Mouse (Mus musculus) 416B (cell line): ENCODE measurements at regions not wholly inside any gene's neighbourhood (a gene's known extent, or its start where the extent isn't known, plus 50 kb on each side); places are given as distances from the start of the nearest gene placed in this dataset.

ENCODE experiments used
- DNase-seq: peaks from one replicate; pipeline ENCODE4 v3.0.0; 2011; ENCODE audit warnings: low read depth

- peak; percentile 1 for DNase-seq
Measured at GRCm38 (mm10) chr4:93225105-93225504, 110.2 kb downstream of the Tusc1 start.

GRCm38 (mm10) chr4:93220747-93221146 lies 114.6 kb downstream of the Tusc1 start:
- DNase-seq = no peak

- no peak for DNase-seq
Measured at GRCm38 (mm10) chr4:93208399-93208798, 126.9 kb downstream of the Tusc1 start.

GRCm38 (mm10) chr4:93199811-93200210 lies 135.5 kb downstream of the Tusc1 start:
- DNase-seq = no peak

- no peak for DNase-seq
Measured at GRCm38 (mm10) chr4:93184332-93184731, 151.0 kb downstream of the Tusc1 start.
